Mouse (Mus musculus): ENCODE measurements around the gene Dis3. TPM values are rescaled to one million over a fixed set of nuclear protein-coding genes. Genes with fewer than 3 reads are reported as not detected.

Gene Dis3
- polyA plus RNA-seq (2012; rRNA removed; ENCODE audit: low replicate concordance) = 4.9 and 5.8 TPM in 2 replicates

DNA sequence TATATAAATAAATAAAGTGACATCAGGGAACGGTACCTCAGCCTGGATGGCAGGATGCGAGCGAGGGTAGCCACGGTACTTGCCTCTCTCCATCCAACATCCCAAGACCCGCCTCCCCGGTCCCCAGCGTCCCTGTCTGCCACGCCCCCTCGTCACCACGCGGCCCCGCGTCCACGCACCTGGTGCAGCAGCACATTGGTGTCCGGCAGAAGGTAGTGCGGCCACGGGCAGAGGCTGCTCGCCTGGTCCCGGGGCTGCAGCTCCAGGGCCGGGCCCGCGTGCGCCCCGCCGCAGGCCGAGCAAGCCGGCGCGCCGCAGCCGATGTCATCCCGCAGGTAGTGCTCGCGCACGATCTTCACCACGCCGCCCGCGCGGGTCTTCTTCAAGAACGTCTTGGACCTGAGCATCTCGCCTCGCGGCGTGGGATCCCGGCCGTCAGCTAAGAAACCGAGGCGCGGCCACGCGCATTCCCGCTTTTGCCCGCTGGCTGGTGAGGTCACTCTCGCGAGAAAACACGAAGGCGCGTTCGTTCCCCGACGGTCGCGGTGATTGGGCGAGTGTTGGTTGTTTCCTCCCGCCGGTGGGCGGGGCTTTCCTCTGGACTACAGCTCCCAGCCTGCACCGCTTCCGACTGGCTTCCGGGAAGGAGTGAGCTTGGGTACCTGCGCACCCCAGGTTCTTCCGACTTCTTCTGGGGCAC, at the start of gene Dis3, which contains the start of gene Pibf1:
TSS of gene Dis3 (minus strand) at position 504 of the 700 bp plus-strand sequence.
TSS of gene Pibf1 (plus strand) at position 158 of the 700 bp plus-strand sequence.

DNA sequence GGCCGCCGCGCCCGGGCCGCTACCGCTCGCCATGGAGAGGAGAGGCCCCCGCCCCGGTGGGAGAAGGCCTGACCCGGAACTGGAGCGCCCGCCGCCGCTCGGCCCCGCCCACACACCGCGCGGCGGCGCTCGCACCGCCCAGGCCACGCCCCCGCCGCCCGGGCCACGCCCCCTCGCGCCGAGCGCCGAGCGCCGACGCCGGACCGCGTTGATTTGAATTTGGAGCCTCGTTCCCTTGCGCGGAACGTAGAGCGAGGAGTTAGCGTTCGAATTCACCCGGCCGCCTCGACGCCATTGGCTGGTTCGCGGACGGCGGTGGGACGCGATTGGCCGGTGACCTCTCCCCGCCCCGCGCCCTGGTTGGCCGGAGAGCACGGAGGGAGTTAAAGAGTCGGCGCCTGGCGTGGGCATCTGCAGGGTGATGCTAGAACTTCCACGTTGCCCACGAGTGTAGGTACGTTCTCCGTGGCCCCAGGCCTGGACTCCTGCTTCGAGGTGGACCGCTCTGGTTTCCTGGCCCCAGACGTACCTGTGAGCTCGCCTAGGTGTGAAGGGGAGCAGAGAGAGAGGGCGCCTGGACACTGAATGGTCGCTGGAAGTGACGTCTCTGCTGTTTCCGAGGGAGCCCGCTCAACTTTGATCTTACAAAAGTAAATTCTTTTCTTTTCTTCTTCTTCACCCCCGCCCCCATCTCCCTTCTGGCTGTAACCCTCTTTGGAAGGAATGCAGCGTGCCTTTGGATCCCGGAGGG, 53.4 kb downstream of the Dis3 start, which contains the start of the genes Mzt1 and Bora:
TSS of gene Mzt1 (minus strand) at position 104 of the 751 bp plus-strand sequence.
TSS of gene Bora (plus strand) at position 192 of the 751 bp plus-strand sequence.

Other genes with a start within 250 kb of the Dis3 start
- gene Rpl36a-ps1, start 105.5 kb downstream of the Dis3 start, polyA plus RNA-seq (2012; rRNA removed; ENCODE audit: low replicate concordance) = not detected in 2 replicates
- 4.9 and 16.8 TPM in 2 replicates for gene Mzt1, start 53.6 kb downstream of the Dis3 start, polyA plus RNA-seq (2012; rRNA removed; ENCODE audit: low replicate concordance)
- gene Bora, start 53.5 kb downstream of the Dis3 start, polyA plus RNA-seq (2012; rRNA removed; ENCODE audit: low replicate concordance) = 1.4 and 1.5 TPM in 2 replicates
- 1.2 and 2.2 TPM in 2 replicates for gene Pibf1, start 346 bp downstream of the Dis3 start, polyA plus RNA-seq (2012; rRNA removed; ENCODE audit: low replicate concordance)
- 7.4 and 8.5 TPM in 2 replicates for gene Klf5, start 198.9 kb upstream of the Dis3 start, polyA plus RNA-seq (2012; rRNA removed; ENCODE audit: low replicate concordance)

Data from mammary gland, adult 2 months (tissue).